Mouse (Mus musculus): Measurements from ENCODE around the gene Ypel3.

- no peak for TF ChIP-seq CHD2 (IDR thresholded peaks at IDR 0.05; ENCODE audit: low read length)
- no peak for TF ChIP-seq CTCF (conservative IDR thresholded peaks at IDR 0.05 in 1 of 2, IDR thresholded peaks at IDR 0.05 in 1 of 2; ENCODE audit: low read depth in 2 of 2, low read length in 2 of 2)
- TF ChIP-seq KAT2A (IDR thresholded peaks at IDR 0.05; ENCODE audit: insufficient replicate concordance, low read length) = no peak
- TF ChIP-seq ETS1 (conservative IDR thresholded peaks at IDR 0.05; ENCODE audit: low read depth, low read length) = no peak
- TF ChIP-seq POLR2A (IDR thresholded peaks at IDR 0.05; ENCODE audit: low read depth, low read length) = no peak
- TF ChIP-seq JUND (conservative IDR thresholded peaks at IDR 0.05; ENCODE audit: low read depth, low read length) = no peak
- no peak for TF ChIP-seq RCOR1 (conservative IDR thresholded peaks at IDR 0.05; ENCODE audit: low read depth, low read length)
Observed at GRCm38 (mm10) chr7:126748824-126749223, 27.9 kb upstream of the Ypel3 start.

Data from CH12.LX (cell line).